Mouse (Mus musculus) midbrain, embryonic 13.5 days (tissue): ENCODE measurements around the gene Olfr429. TPM values are rescaled to one million over a fixed set of nuclear protein-coding genes. Genes with fewer than 3 reads are reported as not detected.
"Not testable (repeated sequence)": the region's sequence is repeated elsewhere in the genome, so short reads cannot be mapped to it uniquely, and the experiment has no call there.

Source experiments
- ATAC-seq: fragments of 200-750 bp; cut with Nextera tagmentation; 2 replicates; pipeline ENCODE4 v1.8.0; 2017; ENCODE audit warnings: mild to moderate bottlenecking, moderate TSS enrichment, moderate library complexity
- H3K27ac ChIP-seq: fragments of 300-500 bp; sonication (generic); 2 replicates; pipeline ENCODE4 v1.5.1; 2015; ENCODE audit warnings: inconsistent platforms, mild to moderate bottlenecking, moderate library complexity
- H3K27me3 ChIP-seq: fragments of 300-500 bp; sonication (generic); 2 replicates; pipeline ENCODE4 v1.6.1; 2015; ENCODE audit warnings: mild to moderate bottlenecking, inconsistent platforms
- H3K36me3 ChIP-seq: fragments of 300-500 bp; sonication (generic); 2 replicates; pipeline ENCODE4 v1.6.1; 2015; ENCODE audit warnings: mild to moderate bottlenecking, inconsistent platforms
- H3K4me1 ChIP-seq: fragments of 300-500 bp; sonication (generic); replicated peaks from 2 replicates; pipeline ENCODE4 v1.6.1; 2015; ENCODE audit warnings: inconsistent platforms
- H3K4me2 ChIP-seq: fragments of 300-500 bp; sonication (generic); replicated peaks from 2 replicates; pipeline ENCODE4 v1.6.1; 2015; ENCODE audit warnings: moderate library complexity, mild to moderate bottlenecking, inconsistent platforms
- H3K4me3 ChIP-seq: fragments of 300-500 bp; sonication (generic); replicated peaks from 2 replicates; pipeline ENCODE4 v1.5.1; 2015; ENCODE audit warnings: mild to moderate bottlenecking, inconsistent platforms
- H3K9ac ChIP-seq: fragments of 300-500 bp; sonication (generic); replicated peaks from 2 replicates; pipeline ENCODE4 v1.6.1; 2015; ENCODE audit warnings: mild to moderate bottlenecking, inconsistent platforms
- H3K9me3 ChIP-seq: fragments of 300-500 bp; sonication (generic); 2 replicates; pipeline ENCODE4 v1.6.1; 2016; ENCODE audit warnings: mild to moderate bottlenecking, inconsistent platforms
- WGBS: fragments of 180-500 bp; shearing (Covaris S2); methylation state at CpG from one replicate; pipeline ENCODE4 v1.1.7; 2015; 5-methylcytosine and 5-hydroxymethylcytosine counted together
- polyA plus RNA-seq: library from polyadenylated mRNA; unstranded; fragments of >200 nt; fragmentation: Nextera tagmentation; extraction: Ambion mirVana; gene quantifications from 2 replicates; pipeline ENCODE4 v1.2.1, GENCODE M21; 2015

The Olfr429 gene
- polyA plus RNA-seq, result not detected in 2 replicates

DNA sequence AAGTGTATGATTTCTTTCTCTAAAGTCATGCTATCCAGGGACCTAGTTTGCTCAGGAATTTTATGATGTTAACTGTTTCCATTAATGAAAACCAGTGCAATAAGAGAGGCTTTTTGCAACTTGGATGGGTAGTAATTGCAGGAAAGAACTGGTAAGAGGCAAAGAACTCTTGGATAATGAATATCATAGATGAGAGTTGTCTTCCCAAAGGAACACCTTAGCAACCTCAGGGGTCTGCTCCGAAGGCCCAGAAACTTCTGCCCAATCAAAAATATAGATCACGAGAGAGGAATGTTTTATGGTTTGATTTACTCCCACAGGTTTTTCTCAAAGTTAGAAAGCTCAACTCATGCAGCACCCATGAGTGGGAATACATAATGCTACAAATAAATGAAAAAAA, at the start of gene Olfr429:
Gene Olfr429 (plus strand): TSS at position 301 of the 400 bp plus-strand sequence.
- H3K4me2 ChIP-seq, result no peak within 1 kb of the TSS
- no peak within 1 kb of the TSS for H3K4me3 ChIP-seq
- whole genome bisulfite sequencing, result 92% methylated on average over 2 of the region's 2 CpGs
- no peaks in the 10 kb centered on the region for H3K36me3 ChIP-seq
- ATAC-seq, result no peak
- no peak within 1 kb of the TSS for H3K27ac ChIP-seq
- no peaks in the 10 kb centered on the region for H3K9me3 ChIP-seq
- no peaks in the 10 kb centered on the region for H3K27me3 ChIP-seq
- H3K4me1 ChIP-seq, result no peaks in the 10 kb centered on the region
- H3K9ac ChIP-seq, result no peak within 1 kb of the TSS

DNA sequence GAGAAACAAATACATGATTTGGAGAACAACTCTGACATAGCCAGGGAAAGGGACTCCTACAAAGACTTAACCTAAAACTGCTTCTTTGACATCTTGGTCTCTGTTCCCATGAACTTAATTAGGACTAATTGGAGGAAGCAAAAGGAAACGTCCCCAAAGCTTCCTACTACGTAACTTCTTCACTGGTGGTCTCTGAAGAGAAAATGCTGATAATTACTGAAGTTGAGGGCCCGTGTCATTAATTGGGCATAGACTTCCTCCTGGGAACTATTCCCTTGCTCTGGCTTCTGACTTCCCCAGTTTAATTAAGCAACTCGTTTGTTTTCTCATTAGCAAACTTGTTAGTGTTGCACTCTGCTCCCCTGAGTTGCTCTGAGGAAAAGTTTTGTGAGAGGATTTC, 48.3 kb upstream of the Olfr429 start:
- H3K36me3 ChIP-seq, result no peaks in the 10 kb centered on the region
- no peak overlapping the region for H3K27ac ChIP-seq
- no peaks in the 10 kb centered on the region for H3K27me3 ChIP-seq
- H3K4me2 ChIP-seq, result no peak overlapping the region
- ATAC-seq, result no peak
- no peaks in the 10 kb centered on the region for H3K4me1 ChIP-seq
- H3K9me3 ChIP-seq, result no peaks in the 10 kb centered on the region
- no peak overlapping the region for H3K4me3 ChIP-seq
- WGBS, result 76% methylated on average over 4 of the region's 4 CpGs
- no peak overlapping the region for H3K9ac ChIP-seq

DNA sequence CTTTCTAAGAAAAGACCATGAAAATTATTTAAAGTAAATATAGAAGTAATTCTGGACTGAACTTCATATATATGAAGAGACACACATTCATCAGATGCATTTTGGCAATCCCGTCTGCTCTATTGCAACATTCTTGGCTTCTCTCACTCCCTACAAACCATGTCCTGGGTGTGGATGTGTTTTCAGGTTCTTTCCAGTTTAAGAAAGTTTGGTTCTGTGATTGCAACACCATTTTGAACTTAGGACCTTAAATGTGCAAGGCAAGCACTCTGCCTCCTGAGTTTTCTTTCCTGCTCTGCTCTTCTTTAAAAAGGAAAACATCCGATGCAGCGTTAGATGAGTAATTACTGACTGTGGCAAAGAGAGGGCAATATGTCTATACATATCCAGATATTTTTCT, 45.7 kb upstream of the Olfr429 start:
- no peak overlapping the region for H3K27ac ChIP-seq
- H3K9me3 ChIP-seq, result no peaks in the 10 kb centered on the region
- H3K27me3 ChIP-seq, result no peaks in the 10 kb centered on the region
- H3K4me2 ChIP-seq, result no peak overlapping the region
- ATAC-seq, result no peak
- H3K9ac ChIP-seq, result no peak overlapping the region
- H3K36me3 ChIP-seq, result no peaks in the 10 kb centered on the region
- H3K4me1 ChIP-seq, result no peaks in the 10 kb centered on the region
- no peak overlapping the region for H3K4me3 ChIP-seq
- WGBS, result 94% methylated on average over 3 of the region's 3 CpGs

DNA sequence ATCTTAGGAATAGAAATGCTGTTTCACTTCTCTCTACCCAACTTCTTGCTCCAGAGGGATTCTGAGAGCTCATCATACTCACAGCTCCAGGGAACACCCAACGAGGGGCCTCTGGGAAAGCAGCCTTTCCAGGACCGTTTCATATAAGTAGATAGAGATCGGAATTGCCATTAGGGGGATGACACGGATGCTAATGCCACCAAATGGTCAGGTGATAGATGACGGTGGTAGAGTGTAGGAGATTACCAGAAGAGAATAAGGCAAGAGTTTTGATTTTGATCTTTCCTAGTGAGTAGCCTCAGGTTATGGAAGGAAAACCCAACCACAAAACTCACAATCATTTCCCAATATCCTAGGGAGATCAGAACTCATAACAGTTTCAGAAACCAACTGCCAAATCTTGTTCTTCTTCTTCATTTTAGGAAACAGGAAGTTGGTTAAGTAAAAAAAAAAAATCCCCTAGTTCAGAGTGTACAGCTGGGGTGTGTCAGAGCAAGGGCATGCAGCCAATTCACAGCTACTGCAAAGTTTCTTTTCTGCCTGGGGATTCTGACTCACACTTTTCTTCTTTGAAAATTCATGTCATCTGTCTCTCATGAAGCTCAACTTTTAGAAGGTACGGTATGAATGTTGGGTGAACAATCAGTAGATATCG, 43.5 kb upstream of the Olfr429 start, which contains the start of gene Olfr433:
Gene Olfr433 (plus strand): TSS at position 183 of the 655 bp plus-strand sequence.
- no peaks in the 10 kb centered on the region for H3K4me1 ChIP-seq
- ATAC-seq, result no peak
- H3K4me3 ChIP-seq, result no peak within 1 kb of the TSS
- no peaks in the 10 kb centered on the region for H3K27me3 ChIP-seq
- 93% methylated on average over 7 of the region's 7 CpGs for WGBS
- H3K4me2 ChIP-seq, result no peak within 1 kb of the TSS
- no peak within 1 kb of the TSS for H3K9ac ChIP-seq
- no peaks in the 10 kb centered on the region for H3K36me3 ChIP-seq
- H3K9me3 ChIP-seq, result no peaks in the 10 kb centered on the region
- H3K27ac ChIP-seq, result no peak within 1 kb of the TSS

DNA sequence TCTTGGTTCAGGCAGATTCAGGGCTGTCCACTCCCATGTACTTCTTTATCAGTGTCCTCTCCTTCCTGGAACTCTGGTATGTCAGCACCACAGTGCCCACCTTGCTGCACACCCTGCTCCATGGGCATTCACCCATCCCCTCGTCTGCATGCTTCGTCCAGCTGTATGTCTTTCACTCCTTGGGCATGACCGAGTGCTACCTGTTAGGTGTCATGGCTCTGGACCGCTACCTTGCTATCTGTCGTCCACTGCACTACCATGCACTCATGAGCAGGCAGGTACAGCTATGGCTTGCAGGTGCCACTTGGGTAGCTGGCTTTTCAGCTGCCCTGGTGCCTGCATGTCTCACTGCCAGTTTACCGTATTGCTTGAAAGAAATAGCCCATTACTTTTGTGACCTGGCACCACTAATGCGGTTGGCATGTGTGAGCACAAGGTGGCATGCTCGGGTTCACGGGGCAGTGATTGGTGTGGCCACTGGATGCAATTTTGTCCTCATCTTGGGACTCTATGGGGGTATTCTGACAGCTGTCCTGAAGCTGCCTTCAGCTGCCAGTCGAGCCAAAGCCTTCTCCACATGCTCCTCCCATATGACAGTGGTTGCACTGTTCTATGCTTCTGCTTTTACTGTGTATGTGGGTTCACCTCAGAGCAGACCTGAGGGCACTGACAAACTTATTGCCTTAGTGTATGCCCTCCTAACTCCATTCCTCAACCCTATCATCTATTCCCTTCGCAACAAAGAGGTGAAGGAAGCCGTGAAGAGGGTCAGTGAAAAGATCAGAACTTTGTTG, 41.8 kb upstream of the Olfr429 start:
- H3K9ac ChIP-seq, H3K4me1 ChIP-seq, H3K4me2 ChIP-seq, H3K36me3 ChIP-seq, H3K4me3 ChIP-seq, H3K27ac ChIP-seq, H3K9me3 ChIP-seq, H3K27me3 ChIP-seq, ATAC-seq: not testable (repeated sequence)
- WGBS, result 89% methylated on average over 12 of the region's 12 CpGs

DNA sequence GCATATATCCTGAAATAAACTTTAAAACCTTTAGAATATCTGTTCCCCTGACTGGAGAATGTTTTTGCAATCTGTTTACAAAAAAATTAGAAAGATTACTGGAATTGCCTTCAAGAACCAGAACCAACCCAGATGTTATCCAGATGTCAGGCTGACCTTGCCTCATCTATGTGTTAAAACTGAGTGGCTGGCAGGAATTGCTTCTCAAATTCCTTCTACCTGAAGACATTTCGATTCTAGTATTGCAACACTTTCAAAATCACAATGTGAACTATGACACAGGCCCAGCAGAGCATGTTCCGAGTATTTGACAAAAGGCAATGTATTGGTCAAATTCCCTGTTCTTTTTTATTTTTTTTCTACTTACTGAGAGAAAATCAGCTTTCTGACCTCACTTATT, 39.7 kb upstream of the Olfr429 start:
- H3K27me3 ChIP-seq, result no peaks in the 10 kb centered on the region
- no peaks in the 10 kb centered on the region for H3K4me1 ChIP-seq
- no peak overlapping the region for H3K9ac ChIP-seq
- no peak overlapping the region for H3K4me3 ChIP-seq
- no peak overlapping the region for H3K27ac ChIP-seq
- no peak for ATAC-seq
- no peak overlapping the region for H3K4me2 ChIP-seq
- H3K9me3 ChIP-seq, result no peaks in the 10 kb centered on the region
- H3K36me3 ChIP-seq, result no peaks in the 10 kb centered on the region
- whole genome bisulfite sequencing, result 83% methylated on average over 2 of the region's 2 CpGs

DNA sequence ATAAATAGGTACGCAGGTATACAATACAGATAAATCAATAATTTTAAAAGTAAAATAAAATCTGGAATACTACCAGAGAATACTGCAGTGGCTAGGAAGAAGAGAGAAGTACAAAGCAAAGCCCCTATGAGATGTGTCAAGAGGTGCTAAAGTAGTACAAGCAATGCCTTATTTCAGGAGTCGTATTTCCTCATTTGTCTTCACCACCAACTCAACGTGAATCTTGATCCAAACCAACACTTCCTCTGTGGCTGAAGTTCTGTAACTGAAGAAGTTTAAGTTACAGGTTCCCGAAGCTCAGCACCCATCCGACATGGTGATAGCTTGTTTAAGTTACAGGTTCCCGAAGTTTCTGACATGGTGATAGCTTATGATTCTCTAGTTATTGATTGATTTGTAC, 35.9 kb upstream of the Olfr429 start:
- H3K27ac ChIP-seq, H3K9me3 ChIP-seq, H3K9ac ChIP-seq, H3K4me3 ChIP-seq, H3K4me2 ChIP-seq, H3K36me3 ChIP-seq, ATAC-seq, H3K27me3 ChIP-seq, H3K4me1 ChIP-seq: not testable (repeated sequence)
- 90% methylated on average over 6 of the region's 6 CpGs for WGBS

DNA sequence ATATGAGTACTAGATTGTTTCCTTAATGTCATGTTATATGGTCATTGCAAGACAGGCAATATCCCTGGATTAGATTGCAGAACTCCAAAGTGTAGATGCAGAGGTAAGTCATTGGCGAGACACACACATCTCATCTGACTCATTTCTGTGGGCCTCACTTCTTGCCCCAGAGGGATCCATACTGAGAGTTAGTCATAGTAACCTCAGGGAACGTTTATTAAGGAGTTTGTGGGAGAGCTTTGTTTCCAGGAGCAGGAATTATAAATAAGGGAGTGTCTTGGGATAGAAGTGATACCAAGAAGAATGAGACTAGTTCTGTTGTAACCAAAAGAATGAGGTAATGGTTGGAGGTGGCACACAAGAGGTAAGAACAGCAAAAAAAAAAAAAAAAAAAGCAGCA, 35.2 kb upstream of the Olfr429 start, which contains the start of gene Olfr432:
Gene Olfr432 (plus strand): TSS at position 313 of the 400 bp plus-strand sequence.
- Histone ChIP-seq H3K4me3 (no peak within 1 kb of the TSS), H3K4me2 (no peak within 1 kb of the TSS), H3K9ac (no peak within 1 kb of the TSS), H3K9me3 (no peaks in the 10 kb centered on the region), H3K27ac (no peak within 1 kb of the TSS), H3K27me3 (no peaks in the 10 kb centered on the region), H3K4me1 (no peaks in the 10 kb centered on the region), H3K36me3 (no peaks in the 10 kb centered on the region)
- no peak for ATAC-seq
- 71% methylated on average over 2 of the region's 2 CpGs for WGBS

DNA sequence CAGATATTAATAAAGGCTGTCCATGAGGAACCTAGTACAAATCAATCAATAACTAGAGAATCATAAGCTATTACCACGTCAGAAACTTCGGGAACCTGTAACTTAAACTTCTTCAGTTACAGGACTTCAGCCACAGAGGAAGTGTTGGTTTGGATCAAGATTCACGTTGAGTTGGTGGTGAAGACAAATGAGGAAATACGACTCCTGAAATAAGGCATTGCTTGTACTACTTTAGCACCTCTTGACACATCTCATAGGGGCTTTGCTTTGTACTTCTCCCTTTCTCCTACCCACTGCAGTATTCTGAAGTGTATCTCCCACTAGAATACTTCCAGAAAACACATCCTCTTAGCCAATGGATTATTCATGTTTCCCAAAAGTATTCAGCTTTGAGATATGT, 34.8 kb upstream of the Olfr429 start:
- 85% methylated on average over 4 of the region's 4 CpGs for WGBS

DNA sequence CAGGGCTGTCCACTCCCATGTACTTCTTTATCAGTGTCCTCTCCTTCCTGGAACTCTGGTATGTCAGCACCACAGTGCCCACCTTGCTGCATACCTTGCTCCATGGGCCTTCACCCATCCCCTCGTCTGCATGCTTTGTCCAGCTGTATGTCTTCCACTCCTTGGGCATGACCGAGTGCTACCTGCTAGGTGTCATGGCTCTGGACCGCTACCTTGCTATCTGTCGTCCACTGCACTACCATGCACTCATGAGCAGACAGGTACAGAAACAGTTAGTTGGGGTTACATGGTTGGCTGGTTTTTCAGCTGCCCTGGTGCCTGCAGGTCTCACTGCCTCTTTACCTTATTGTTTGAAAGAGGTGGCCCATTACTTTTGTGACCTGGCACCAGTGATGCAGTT, 33.6 kb upstream of the Olfr429 start:
- H3K9ac ChIP-seq, result no peak overlapping the region
- ATAC-seq, result no peak
- no peaks in the 10 kb centered on the region for H3K9me3 ChIP-seq
- H3K4me2 ChIP-seq, result no peak overlapping the region
- no peaks in the 10 kb centered on the region for H3K36me3 ChIP-seq
- H3K4me3 ChIP-seq, result no peak overlapping the region
- H3K27ac ChIP-seq, result no peak overlapping the region
- H3K27me3 ChIP-seq, result no peaks in the 10 kb centered on the region
- no peaks in the 10 kb centered on the region for H3K4me1 ChIP-seq
- whole genome bisulfite sequencing, result 97% methylated on average over 4 of the region's 4 CpGs

More for the DNA sequence above, 34.8 kb upstream of the Olfr429 start:
- not testable (repeated sequence) for H3K4me3 ChIP-seq, ATAC-seq, H3K36me3 ChIP-seq, H3K4me2 ChIP-seq, H3K27ac ChIP-seq, H3K27me3 ChIP-seq, H3K4me1 ChIP-seq, H3K9ac ChIP-seq, H3K9me3 ChIP-seq

DNA sequence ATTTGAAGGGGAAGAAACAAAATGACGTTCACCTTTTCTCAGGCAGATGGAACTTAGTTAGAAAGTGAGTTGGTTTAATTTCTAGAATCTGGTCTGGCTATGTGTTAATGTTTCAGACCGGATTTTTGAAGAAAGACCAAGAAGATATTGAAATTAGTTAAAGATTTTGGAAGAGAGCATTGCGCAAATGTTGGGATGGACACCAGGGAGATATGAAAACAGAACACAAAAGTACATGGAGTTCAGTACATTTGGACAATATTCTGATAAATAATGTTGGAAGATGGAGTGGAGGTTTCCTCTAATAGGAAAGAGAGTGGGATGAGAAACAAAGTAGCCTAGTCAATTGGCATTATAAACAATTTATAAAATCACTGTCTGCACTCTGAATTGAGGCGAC, 32.6 kb upstream of the Olfr429 start:
- ATAC-seq, result no peak
- H3K4me3 ChIP-seq, result no peak overlapping the region
- no peaks in the 10 kb centered on the region for H3K27me3 ChIP-seq
- no peak overlapping the region for H3K9ac ChIP-seq
- no peaks in the 10 kb centered on the region for H3K4me1 ChIP-seq
- no peak overlapping the region for H3K4me2 ChIP-seq
- 84% methylated on average over 4 of the region's 4 CpGs for WGBS
- no peaks in the 10 kb centered on the region for H3K9me3 ChIP-seq
- no peak overlapping the region for H3K27ac ChIP-seq
- no peaks in the 10 kb centered on the region for H3K36me3 ChIP-seq

DNA sequence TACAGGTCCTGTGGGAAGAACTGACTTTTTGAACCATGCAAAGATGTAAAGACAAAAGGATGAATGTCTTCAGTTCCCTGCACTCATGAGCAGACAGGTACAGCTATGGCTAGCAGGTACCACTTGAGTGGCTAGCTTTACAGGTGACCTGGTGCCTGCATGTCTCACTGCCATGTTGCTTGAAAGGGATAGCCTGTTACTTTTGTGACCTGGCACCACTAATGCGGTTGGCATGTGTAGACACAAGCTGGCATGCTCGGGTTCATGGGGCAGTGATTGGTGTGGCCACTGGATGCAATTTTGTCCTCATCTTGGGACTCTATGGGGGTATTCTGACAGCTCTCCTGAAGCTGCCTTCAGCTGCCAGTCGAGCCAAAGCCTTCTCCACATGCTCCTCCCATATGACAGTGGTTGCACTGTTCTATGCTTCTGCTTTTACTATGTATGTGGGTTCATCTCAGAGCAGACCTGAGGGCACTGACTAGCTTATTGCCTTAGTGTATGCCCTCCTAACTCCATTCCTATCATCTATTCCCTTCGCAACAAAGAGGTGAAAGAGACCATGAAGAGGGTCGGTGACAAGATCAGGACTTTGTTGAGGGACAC, 32.1 kb upstream of the Olfr429 start:
- ATAC-seq, result no peak
- Histone ChIP-seq H3K4me3 (no peak overlapping the region), H3K9ac (no peak overlapping the region), H3K4me1 (no peaks in the 10 kb centered on the region), H3K9me3 (no peaks in the 10 kb centered on the region), H3K4me2 (no peak overlapping the region), H3K36me3 (no peaks in the 10 kb centered on the region), H3K27ac (no peak overlapping the region), H3K27me3 (no peaks in the 10 kb centered on the region)
- 88% methylated on average over 5 of the region's 5 CpGs for WGBS
